Mouse (Mus musculus): Measurements from ENCODE around the gene Cygb. TPM values are rescaled to one million over a fixed set of nuclear protein-coding genes. Genes with fewer than 3 reads are reported as not detected.

Cygb gene
- polyA plus RNA-seq, 1 experiment from 2014 or later, result 12.3 TPM

GRCm38 (mm10) chr11:116602043-116602442, 52.1 kb downstream of the Cygb start:
- no peak overlapping the region for H3K9ac ChIP-seq (ENCODE audit: low read depth, low read length)
- H3K36me3 ChIP-seq (ENCODE audit: control insufficient read depth, insufficient read depth, low read length), result peaks cover 7% of the 10 kb centered on the region; the same call in 1 of the 2 replicates
- no peaks in the 10 kb centered on the region for H3K4me1 ChIP-seq (ENCODE audit: control insufficient read depth, insufficient read depth, low read length)
- no peak overlapping the region for H3K27ac ChIP-seq (ENCODE audit: low read length)
- WGBS, result 88% methylated on average over 8 of the region's 8 CpGs
- ATAC-seq, result no peak
- H3K4me2 ChIP-seq (ENCODE audit: low read depth, low read length), result no peak overlapping the region
- H3K27me3 ChIP-seq (replicated peaks; ENCODE audit: control insufficient read depth, insufficient read depth, low read length), result no peaks in the 10 kb centered on the region
- H3K4me3 ChIP-seq (ENCODE audit: low read length), result no peak overlapping the region
- H3K9me3 ChIP-seq (ENCODE audit: control insufficient read depth, low read length), result no peaks in the 10 kb centered on the region

- H3K36me3 ChIP-seq (ENCODE audit: control insufficient read depth, insufficient read depth, low read length), result peaks cover 7% of the 10 kb centered on the region; the same call in 1 of the 2 replicates
- H3K27ac ChIP-seq (ENCODE audit: low read length), result no peak overlapping the region
- ATAC-seq, result no peak
- no peak overlapping the region for H3K4me3 ChIP-seq (ENCODE audit: low read length)
- no peak overlapping the region for H3K9ac ChIP-seq (ENCODE audit: low read depth, low read length)
- H3K4me2 ChIP-seq (ENCODE audit: low read depth, low read length), result no peak overlapping the region
- no peaks in the 10 kb centered on the region for H3K27me3 ChIP-seq (replicated peaks; ENCODE audit: control insufficient read depth, insufficient read depth, low read length)
- H3K9me3 ChIP-seq (ENCODE audit: control insufficient read depth, low read length), result no peaks in the 10 kb centered on the region
- no peaks in the 10 kb centered on the region for H3K4me1 ChIP-seq (ENCODE audit: control insufficient read depth, insufficient read depth, low read length)
- 91% methylated on average over 8 of the region's 8 CpGs for WGBS
These were observed 52.9 kb downstream of the Cygb start for GRCm38 (mm10) chr11:116601166-116601565.

- no peak for ATAC-seq
- Histone ChIP-seq H3K27ac (ENCODE audit: low read length) (no peak overlapping the region), H3K9me3 (ENCODE audit: control insufficient read depth, low read length) (no peaks in the 10 kb centered on the region), H3K9ac (ENCODE audit: low read depth, low read length) (no peak overlapping the region), H3K27me3 (replicated peaks; ENCODE audit: control insufficient read depth, insufficient read depth, low read length) (no peaks in the 10 kb centered on the region), H3K4me3 (ENCODE audit: low read length) (no peak overlapping the region), H3K4me1 (ENCODE audit: control insufficient read depth, insufficient read depth, low read length) (no peaks in the 10 kb centered on the region), H3K4me2 (ENCODE audit: low read depth, low read length) (no peak overlapping the region), H3K36me3 (ENCODE audit: control insufficient read depth, insufficient read depth, low read length) (peaks cover 5% of the 10 kb centered on the region; the same call in 1 of the 2 replicates)
- WGBS, result 92% methylated on average over 15 of the region's 15 CpGs
These were observed 54.9 kb downstream of the Cygb start for GRCm38 (mm10) chr11:116599230-116599629.

GRCm38 (mm10) chr11:116598193-116598592, 55.9 kb downstream of the Cygb start:
- no peak for ATAC-seq
- Histone ChIP-seq H3K27ac (ENCODE audit: low read length) (no peak overlapping the region), H3K4me2 (ENCODE audit: low read depth, low read length) (no peak overlapping the region), H3K9ac (ENCODE audit: low read depth, low read length) (no peak overlapping the region), H3K9me3 (ENCODE audit: control insufficient read depth, low read length) (no peaks in the 10 kb centered on the region), H3K27me3 (replicated peaks; ENCODE audit: control insufficient read depth, insufficient read depth, low read length) (no peaks in the 10 kb centered on the region), H3K36me3 (ENCODE audit: control insufficient read depth, insufficient read depth, low read length) (peaks cover 4% of the 10 kb centered on the region; the same call in 1 of the 2 replicates), H3K4me3 (ENCODE audit: low read length) (no peak overlapping the region), H3K4me1 (ENCODE audit: control insufficient read depth, insufficient read depth, low read length) (no peaks in the 10 kb centered on the region)
- WGBS, result 90% methylated on average over 8 of the region's 8 CpGs

- H3K4me3 ChIP-seq (ENCODE audit: low read length), result no peak overlapping the region
- no peak overlapping the region for H3K9ac ChIP-seq (ENCODE audit: low read depth, low read length)
- ATAC-seq, result no peak
- 84% methylated on average over 19 of the region's 19 CpGs for WGBS
- no peak overlapping the region for H3K4me2 ChIP-seq (ENCODE audit: low read depth, low read length)
- H3K27me3 ChIP-seq (replicated peaks; ENCODE audit: control insufficient read depth, insufficient read depth, low read length), result no peaks in the 10 kb centered on the region
- H3K36me3 ChIP-seq (ENCODE audit: control insufficient read depth, insufficient read depth, low read length), result peaks cover 4% of the 10 kb centered on the region; the same call in 1 of the 2 replicates
- no peak overlapping the region for H3K27ac ChIP-seq (ENCODE audit: low read length)
- H3K9me3 ChIP-seq (ENCODE audit: control insufficient read depth, low read length), result no peaks in the 10 kb centered on the region
- H3K4me1 ChIP-seq (ENCODE audit: control insufficient read depth, insufficient read depth, low read length), result no peaks in the 10 kb centered on the region
These were observed 57.3 kb downstream of the Cygb start for GRCm38 (mm10) chr11:116596766-116597165.

Other genes with a start within 250 kb of the Cygb start
- 4.4 and 5.2 TPM in 2 replicates for gene Rnf157, start 241.3 kb downstream of the Cygb start, polyA plus RNA-seq (2015; fragmentation: Nextera tagmentation; extraction: Ambion mirVana)
- 47.2 and 55.0 TPM in 2 replicates for gene Ubald2, start 220.2 kb downstream of the Cygb start, polyA plus RNA-seq (2015; fragmentation: Nextera tagmentation; extraction: Ambion mirVana)
- gene Qrich2, start 188.1 kb downstream of the Cygb start, polyA plus RNA-seq (2015; fragmentation: Nextera tagmentation; extraction: Ambion mirVana), result 0.39 TPM in 2 replicates
- gene Prpsap1, start 160.1 kb downstream of the Cygb start, polyA plus RNA-seq (2015; fragmentation: Nextera tagmentation; extraction: Ambion mirVana), result 260 and 274 TPM in 2 replicates
- gene Sphk1, start 123.4 kb downstream of the Cygb start, polyA plus RNA-seq (2015; fragmentation: Nextera tagmentation; extraction: Ambion mirVana), result 3.9 and 5.2 TPM in 2 replicates
- 3.1 and 3.7 TPM in 2 replicates for gene Ube2o, start 72.9 kb downstream of the Cygb start, polyA plus RNA-seq (2015; fragmentation: Nextera tagmentation; extraction: Ambion mirVana)
- gene Aanat, start 67.9 kb downstream of the Cygb start, polyA plus RNA-seq (2015; fragmentation: Nextera tagmentation; extraction: Ambion mirVana), result not detected in 2 replicates
- 10.8 and 11.9 TPM in 2 replicates for gene Rhbdf2, start 27.3 kb downstream of the Cygb start, polyA plus RNA-seq (2015; fragmentation: Nextera tagmentation; extraction: Ambion mirVana)
- gene Prcd, start 779 bp downstream of the Cygb start, polyA plus RNA-seq (2015; fragmentation: Nextera tagmentation; extraction: Ambion mirVana), result 1.4 and 1.9 TPM in 2 replicates
- gene St6galnac1, start 121.2 kb upstream of the Cygb start, polyA plus RNA-seq (2015; fragmentation: Nextera tagmentation; extraction: Ambion mirVana), result 0.07 TPM in 1 of 2 replicates, not detected in the other
- gene Mxra7, start 173.7 kb upstream of the Cygb start, polyA plus RNA-seq (2015; fragmentation: Nextera tagmentation; extraction: Ambion mirVana), result 20.6 and 20.8 TPM in 2 replicates
- gene Mettl23, start 189.0 kb upstream of the Cygb start, polyA plus RNA-seq (2015; fragmentation: Nextera tagmentation; extraction: Ambion mirVana), result 58.4 and 65.8 TPM in 2 replicates
- gene Jmjd6, start 189.1 kb upstream of the Cygb start, polyA plus RNA-seq (2015; fragmentation: Nextera tagmentation; extraction: Ambion mirVana), result 86.7 and 91.2 TPM in 2 replicates
- gene Mfsd11, start 198.1 kb upstream of the Cygb start, polyA plus RNA-seq (2015; fragmentation: Nextera tagmentation; extraction: Ambion mirVana), result 47.3 and 66.2 TPM in 2 replicates
- gene Srsf2, start 198.8 kb upstream of the Cygb start, polyA plus RNA-seq (2015; fragmentation: Nextera tagmentation; extraction: Ambion mirVana), result 389 and 590 TPM in 2 replicates

All from intestine, embryonic 16.5 days (tissue).